Mouse (Mus musculus) layer of hippocampus, adult 2 months (tissue): ENCODE measurements around the gene R3hdm4. TPM values are rescaled to one million over a fixed set of nuclear protein-coding genes. Genes with fewer than 3 reads are reported as not detected.
A peak's percentile ranks its signal among the peaks of the same experiment; 100 is the strongest.

Source experiments
- DNase-seq, 2 experiments: peaks; one replicate each; pipeline ENCODE4 v3.0.0; 2022; ENCODE audit warnings: low spot score in 2 of 2
- H3K27ac ChIP-seq: fragments of 200-600 bp; 2 replicates; pipeline ENCODE4 v1.8.1; 2022
- H3K4me3 ChIP-seq: fragments of 200-600 bp; 2 replicates; pipeline ENCODE4 v1.8.1; 2022; ENCODE audit warnings: mild to moderate bottlenecking
- CTCF ChIP-seq: fragments of 200-600 bp; conservative IDR thresholded peaks from 2 replicates; pipeline ENCODE4 v1.8.1; 2022; ENCODE audit warnings: antibody characterized with exemption, mild to moderate bottlenecking, moderate library complexity
- total RNA-seq, 2 experiments: library from RNA; stranded (reverse); gene quantifications; 2 replicates each; pipeline ENCODE4 v1.2.3; 2021

The R3hdm4 gene
- total RNA-seq, 2 experiments from 2014 or later = 365 to 385 TPM

DNA sequence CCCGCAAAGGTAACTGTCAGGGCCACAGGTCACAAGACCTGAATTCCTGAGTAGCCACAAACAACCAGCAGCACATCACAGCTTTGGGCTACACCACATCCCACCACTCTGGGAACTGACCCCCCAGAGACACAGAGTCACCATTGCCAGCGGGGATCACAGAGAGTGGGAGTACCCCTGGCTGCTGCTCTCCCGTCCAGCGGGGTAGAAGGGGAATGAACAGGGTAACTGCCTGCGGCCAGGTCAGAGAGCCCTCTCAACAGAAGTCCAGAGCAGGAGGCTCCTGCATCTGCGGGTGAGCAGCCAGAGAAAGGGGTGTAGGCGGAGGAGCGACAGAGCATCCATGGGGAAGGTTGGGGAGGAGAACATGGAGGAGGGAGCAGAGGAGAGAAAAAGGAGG is 4.9 kb downstream of the R3hdm4 start:
- Histone ChIP-seq H3K27ac (peak overlapping the region; percentile 97), H3K4me3 (peak overlapping the region; percentile 90)
- no peak for DNase-seq
- no peak for TF ChIP-seq CTCF

DNA sequence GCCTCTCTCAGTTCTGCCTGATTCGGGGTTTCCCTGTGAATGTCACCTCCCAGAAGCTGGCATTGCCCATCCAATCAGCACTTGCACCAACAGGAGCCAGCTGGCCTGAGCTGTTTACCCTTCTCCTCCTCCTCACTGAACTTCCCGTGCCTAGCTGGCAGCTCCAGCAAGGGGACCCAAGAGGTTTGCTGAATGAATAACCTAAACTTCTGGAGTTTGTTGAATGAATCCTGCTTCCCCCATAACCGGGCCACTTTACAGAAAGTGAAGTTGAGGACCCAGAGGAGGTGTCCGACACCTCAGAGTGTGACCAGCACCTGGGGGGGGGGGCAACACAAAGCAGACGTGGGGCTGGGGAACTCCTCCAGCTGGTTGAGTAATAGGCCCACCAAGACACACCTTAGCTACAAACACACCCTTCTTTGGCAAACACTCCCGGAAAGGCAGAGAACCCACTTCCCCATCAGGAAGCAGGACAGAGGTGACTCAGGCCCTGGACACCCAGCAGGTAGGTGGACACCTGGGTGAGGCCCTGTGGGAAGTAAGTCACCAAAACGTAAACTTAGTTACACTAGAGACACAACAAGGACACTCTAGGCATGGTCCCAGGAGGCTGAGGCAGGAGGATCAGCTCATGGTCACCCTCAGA is 5.9 kb downstream of the R3hdm4 start:
- no peak for TF ChIP-seq CTCF
- no peak for DNase-seq

DNA sequence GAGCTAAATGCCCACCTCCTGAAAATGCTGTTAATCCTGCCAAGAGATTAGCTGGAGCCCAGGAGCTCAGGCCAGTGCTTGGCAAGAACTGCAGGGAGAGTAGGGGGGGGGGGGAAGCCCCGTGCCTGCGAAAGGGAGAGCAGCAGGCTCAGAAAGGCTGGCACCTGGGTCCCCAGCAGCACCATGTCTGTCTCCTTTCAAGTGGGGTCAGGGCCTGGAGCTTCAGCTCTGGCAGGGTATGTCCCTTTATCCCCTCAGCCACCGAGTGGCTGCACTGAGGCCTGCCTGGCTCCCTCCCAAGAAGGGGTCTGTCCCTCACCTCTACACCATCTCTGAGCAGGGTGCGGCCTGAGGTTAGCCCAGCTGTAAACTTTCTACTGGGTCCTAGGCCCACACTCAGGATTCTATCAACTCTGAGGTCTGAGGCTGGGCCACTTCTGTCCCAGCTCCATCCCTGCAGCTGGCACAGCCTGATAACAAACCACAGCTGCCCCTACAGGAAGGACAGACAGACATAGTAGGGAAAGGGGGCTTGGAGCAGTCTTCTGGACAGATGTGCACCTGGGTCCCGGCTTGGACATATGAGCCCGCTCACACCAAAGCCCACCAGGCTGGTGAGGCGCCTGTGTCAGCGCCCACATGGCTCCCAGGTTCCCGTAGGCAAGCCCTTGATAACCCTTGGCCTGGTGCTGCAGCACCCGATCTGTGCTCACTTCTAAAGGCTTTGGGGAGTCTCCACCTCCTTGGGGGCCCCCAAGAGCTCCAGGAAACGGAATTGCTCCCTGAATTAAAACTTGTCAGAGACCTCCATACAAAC is 6.7 kb downstream of the R3hdm4 start:
- peak overlapping the region; percentile 43; the same call in 1 of the 2 replicates for H3K27ac ChIP-seq
- no peak for TF ChIP-seq CTCF
- peak overlapping the region; percentile 90 for H3K4me3 ChIP-seq
- no peak for DNase-seq

More for the DNA sequence above, 5.9 kb downstream of the R3hdm4 start:
- Histone ChIP-seq H3K4me3 (peak overlapping the region; percentile 90), H3K27ac (peak overlapping the region; percentile 97)

DNA sequence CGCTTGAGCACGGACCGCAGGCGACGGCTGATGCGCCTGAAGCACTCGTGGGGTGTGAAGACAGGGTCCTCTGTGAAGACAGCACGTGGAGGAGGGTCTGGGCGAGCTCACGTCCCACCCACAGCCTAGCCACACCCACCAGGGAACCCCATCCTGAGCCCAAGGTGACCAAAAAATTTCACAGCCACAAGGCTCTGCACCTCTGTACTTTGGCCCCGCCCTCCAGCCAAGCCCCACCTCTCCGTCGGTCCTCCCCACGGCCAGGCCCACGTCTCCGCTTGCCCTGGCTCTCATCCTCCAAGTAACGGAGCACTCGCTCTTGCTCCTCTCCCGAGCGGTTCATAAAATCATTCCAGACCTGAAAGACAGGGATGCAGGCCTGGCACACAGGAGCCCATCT is 8.6 kb downstream of the R3hdm4 start:
- Histone ChIP-seq H3K27ac (no peak overlapping the region), H3K4me3 (no peak overlapping the region)
- no peak for TF ChIP-seq CTCF
- DNase-seq = no peak

DNA sequence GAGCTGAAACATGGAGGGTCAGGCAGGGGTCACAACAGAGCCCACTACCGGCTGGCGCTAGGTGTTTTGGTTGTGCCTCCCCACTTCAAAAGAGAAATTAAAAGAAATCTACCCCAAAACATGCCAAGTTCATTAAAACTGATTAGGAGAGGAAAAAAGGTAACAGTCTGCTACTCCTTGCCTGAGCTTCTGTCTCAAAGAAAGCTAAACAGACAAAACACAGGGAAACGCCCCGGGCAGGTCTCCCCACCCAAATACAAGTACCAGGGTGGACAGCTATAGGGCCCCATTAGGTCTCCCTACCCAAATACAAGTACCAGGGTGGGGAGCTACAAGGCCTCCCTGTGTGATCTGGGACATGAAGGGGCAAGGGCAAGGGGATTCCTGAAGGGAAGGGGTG is 10.5 kb downstream of the R3hdm4 start, which contains the start of gene Gm26602:
TSS of gene Gm26602 (plus strand) at position 301 of the 400 bp plus-strand sequence.
- TF ChIP-seq CTCF = no peak
- H3K27ac ChIP-seq = peak within 1 kb of the TSS; percentile 100
- DNase-seq = no peak
- H3K4me3 ChIP-seq = no peak within 1 kb of the TSS

DNA sequence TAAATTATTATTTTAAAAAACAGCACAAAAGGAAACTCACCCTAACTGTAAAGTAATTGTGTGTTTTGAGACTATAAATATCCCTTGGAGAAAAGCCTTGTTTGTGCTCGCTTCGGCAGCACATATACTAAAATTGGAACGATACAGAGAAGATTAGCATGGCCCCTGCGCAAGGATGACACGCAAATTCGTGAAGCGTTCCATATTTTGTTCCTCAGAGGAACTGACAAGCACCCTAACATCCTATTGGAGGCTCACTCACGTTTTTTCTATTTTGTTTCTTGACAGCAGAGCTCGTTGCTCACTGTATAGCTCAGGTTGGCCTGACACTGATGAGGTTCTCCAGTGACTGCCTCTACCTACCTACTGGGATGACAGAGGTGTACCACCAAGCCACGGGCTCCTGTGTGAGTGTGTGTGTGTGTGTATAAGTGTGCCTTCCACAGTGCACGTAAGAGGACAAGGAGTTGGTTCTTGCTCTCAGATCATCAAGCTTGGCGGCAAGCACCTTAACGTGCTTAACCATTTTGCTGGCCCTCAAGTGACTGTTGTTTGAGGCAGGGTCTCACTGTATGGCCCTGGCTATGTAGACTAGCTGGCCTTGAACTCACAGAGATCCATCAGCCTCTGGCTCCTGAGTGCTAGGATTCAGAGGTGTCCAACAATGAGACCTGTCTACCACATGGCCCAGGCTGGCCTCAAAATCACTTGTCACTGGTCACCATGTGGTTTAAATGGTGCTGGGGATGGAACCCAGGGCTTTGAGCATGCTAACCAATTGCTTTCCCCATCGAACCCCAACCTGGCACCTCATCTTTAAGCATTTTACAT is 11.7 kb downstream of the R3hdm4 start:
- Histone ChIP-seq H3K27ac (peak overlapping the region; percentile 100), H3K4me3 (peak overlapping the region; percentile 99)
- TF ChIP-seq CTCF = no peak
- peak; percentile 57 to 78 for DNase-seq

DNA sequence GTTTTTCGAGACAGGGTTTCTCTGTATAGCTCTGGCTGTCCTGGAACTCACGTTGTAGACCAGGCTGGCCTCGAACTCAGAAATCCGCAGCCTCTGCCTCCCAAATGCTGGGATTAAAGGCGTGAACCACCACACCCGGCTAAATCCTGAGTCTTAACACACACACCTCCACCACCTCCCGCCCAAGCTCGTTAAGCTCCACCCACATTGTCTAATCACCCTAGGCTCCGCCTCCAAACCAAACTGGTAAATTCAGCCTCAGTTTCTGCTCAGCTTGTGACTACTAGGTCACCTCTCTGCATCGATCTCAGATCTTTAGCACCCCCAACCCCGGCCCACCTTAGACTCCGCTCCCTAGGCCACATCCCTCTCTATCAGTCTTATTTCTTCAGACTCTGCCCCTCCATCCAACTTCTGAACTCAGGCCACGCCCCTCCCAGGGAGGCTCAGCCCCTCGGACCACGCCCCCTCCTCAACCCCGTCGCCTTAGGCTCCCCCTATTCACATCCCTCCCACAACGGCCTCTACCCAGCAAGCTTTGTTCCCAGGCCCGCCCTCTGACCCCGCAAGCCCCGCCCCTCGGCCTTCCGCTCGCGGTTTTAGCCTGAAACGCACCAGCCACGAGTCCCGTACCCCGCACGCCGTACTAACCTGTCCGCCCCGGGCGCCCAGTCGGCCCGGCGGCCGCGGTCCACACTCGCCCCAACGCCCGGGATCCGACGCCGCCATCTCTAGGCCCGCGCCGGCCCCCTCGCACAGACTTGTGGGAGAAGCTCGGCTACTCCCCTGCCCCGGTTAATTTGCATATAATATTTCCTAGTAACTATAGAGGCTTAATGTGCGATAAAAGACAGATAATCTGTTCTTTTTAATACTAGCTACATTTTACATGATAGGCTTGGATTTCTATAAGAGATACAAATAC is 12.6 kb downstream of the R3hdm4 start, which contains the start of gene Med16:
TSS of gene Med16 (minus strand) at position 757 of the 925 bp plus-strand sequence.
- peak within 1 kb of the TSS; percentile 99 for H3K4me3 ChIP-seq
- peak; percentile 93 to 96 for DNase-seq
- no peak for TF ChIP-seq CTCF
- peak within 1 kb of the TSS; percentile 100 for H3K27ac ChIP-seq

DNA sequence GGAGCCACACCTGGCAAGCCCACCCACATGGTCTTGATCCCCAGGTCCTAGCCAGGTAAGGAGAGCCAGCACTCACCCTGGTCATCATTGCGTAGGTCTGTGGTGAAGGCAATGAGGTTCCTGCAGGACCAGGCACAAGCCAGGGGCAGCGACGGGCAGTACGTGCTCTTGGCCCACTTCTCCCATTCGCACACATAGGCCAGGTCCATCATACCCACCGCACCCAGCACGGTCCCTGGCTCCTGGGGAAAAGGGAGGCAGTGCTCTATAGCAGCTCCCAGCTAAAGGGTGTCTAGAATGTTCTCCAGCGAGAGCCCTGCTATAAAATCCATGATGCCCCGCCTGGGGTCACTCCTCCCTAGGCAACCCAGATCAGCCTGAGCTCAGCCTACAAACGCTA is 13.6 kb downstream of the R3hdm4 start:
- no peak overlapping the region for H3K4me3 ChIP-seq
- TF ChIP-seq CTCF = no peak
- H3K27ac ChIP-seq = no peak overlapping the region
- DNase-seq = no peak

DNA sequence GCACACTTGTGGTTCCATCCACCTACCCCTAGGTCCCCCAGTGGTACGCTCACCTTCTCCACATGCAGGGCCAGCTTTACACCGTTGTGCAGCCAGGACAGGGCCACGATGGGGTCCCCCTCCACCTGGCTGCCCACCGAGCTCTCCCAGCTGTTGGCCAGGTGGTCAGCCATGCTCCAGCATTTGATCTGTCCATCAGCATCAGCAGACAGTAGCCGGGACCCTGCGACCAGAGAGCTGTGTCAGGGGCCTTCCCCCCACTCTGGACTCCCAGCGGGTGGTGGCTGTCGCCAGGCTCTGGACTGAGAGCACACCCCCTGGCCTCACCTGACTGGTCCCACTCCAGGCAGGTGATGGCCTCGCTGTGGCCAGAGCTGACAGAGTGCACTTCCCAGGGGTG is 14.3 kb downstream of the R3hdm4 start:
- DNase-seq = no peak
- TF ChIP-seq CTCF = no peak
- H3K4me3 ChIP-seq = no peak overlapping the region
- H3K27ac ChIP-seq = no peak overlapping the region

DNA sequence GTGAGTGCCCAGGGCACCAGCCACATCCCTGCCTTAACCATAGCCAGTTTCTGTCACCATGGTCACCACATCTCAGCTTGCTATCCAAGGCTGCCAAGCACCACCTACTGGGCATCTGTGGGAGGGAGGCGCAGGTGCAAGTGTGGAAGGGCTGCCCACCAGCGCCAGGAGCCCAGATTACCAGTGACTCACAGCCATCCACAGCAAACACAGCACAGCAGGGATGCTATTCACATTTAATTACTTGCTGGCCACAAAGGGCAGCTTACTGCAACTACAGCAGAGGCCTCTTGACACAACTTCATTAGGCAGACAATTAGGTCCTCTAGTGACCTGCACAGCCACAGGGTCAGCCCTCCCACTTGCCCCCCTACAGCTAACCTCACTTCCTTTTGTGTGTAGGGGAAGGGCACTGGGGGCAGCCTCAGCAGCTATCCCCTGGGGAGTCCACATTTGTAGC is 20.0 kb downstream of the R3hdm4 start:
- H3K27ac ChIP-seq = peak overlapping the region; percentile 88
- DNase-seq = peak; percentile 74 to 86
- TF ChIP-seq CTCF = peak; percentile 64
- peak overlapping the region; percentile 2; the same call in 1 of the 2 replicates for H3K4me3 ChIP-seq

DNA sequence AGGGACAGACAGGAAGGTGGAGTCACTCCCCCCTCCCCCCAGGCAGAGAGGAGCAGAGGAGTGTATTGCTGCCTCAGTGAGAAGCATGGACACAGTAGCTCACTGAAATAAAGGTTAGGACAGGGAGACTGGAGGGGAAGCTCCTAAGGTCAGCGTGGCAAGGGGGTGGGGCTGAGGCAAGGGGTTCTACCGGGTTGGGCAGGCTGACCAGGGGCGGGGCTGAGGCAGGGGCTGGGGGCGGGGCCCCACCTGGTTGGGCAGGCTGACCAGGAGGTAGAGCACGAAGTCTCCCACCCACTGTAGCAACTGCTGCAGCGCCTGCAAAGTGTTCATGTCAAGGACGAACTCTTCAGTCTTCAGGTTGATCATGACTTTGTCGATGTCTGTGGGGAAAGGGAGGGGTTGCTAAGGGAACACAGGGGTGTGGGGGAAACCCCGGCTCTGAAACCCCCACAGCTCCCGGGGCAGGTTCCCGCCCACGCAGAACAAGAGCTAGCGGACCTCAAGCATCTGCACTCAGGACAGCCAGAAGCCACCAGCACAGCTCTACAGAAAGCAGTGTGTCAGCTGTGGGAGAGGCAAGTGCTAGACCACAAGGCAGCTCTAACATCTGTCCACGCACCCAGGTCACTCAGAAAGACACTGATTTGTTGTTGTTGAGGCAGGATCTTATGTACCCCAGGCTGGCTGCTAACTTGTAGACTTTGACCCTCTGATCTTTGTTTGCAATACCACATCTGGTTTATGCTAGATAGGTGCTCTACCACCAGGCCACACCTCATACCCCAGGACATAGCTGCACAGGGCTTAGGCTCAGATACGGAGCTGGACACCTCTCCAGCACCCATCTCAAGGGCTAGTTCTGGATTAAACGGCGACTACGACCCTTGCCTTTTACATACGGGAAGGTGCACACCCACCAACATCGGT is 23.4 kb downstream of the R3hdm4 start:
- H3K27ac ChIP-seq = no peak overlapping the region
- no peak for TF ChIP-seq CTCF
- no peak for DNase-seq
- H3K4me3 ChIP-seq = no peak overlapping the region
